Mouse (Mus musculus) olfactory bulb, adult 2 months (tissue): Measurements from ENCODE around the gene Ccnl2.

ENCODE experiments used
- CTCF ChIP-seq: fragments of 200-500 bp; IDR thresholded peaks from 2 replicates; pipeline ENCODE4 v1.5.1; 2012; ENCODE audit warnings: low read depth, mild to moderate bottlenecking, low read length, moderate library complexity; ENCODE audit not compliant: insufficient read depth
- POLR2A ChIP-seq: fragments of 200-500 bp; IDR thresholded peaks from 2 replicates; pipeline ENCODE4 v1.6.1; 2012; ENCODE audit warnings: mild to moderate bottlenecking, low read depth, low read length, moderate library complexity; ENCODE audit not compliant: insufficient read depth

- TF ChIP-seq CTCF: no peak
- TF ChIP-seq POLR2A: no peak
These were observed 42.7 kb downstream of the Ccnl2 start for GRCm38 (mm10) chr4:155854991-155855390.
